Mouse (Mus musculus): ENCODE measurements around the gene Smim13. TPM values are rescaled to one million over a fixed set of nuclear protein-coding genes. Genes with fewer than 3 reads are reported as not detected.

Smim13 gene
- total RNA-seq, 2 experiments from 2014 or later, result 141 to 143 TPM

GRCm38 (mm10) chr13:41220304-41220834 is 29.3 kb upstream of the Smim13 start, which contains the start of gene Elovl2:
Gene Elovl2, minus strand, starts transcription at chr13:41220405.
- Histone ChIP-seq H3K27ac (peak within 1 kb of the TSS; percentile 69), H3K4me3 (peak within 1 kb of the TSS; percentile 54)
- DNase-seq (ENCODE audit: low spot score in 2 of 2), result peak; percentile 38 to 61
- TF ChIP-seq CTCF (conservative IDR thresholded peaks at IDR 0.05), result peak; percentile 72

- H3K4me3 ChIP-seq, result no peak overlapping the region
- no peak for DNase-seq (ENCODE audit: low spot score in 2 of 2)
- no peak overlapping the region for H3K27ac ChIP-seq
- TF ChIP-seq CTCF (conservative IDR thresholded peaks at IDR 0.05), result no peak
These were observed 23.1 kb upstream of the Smim13 start for GRCm38 (mm10) chr13:41226513-41226912.

- H3K27ac ChIP-seq, result no peak overlapping the region
- DNase-seq (ENCODE audit: low spot score in 2 of 2), result no peak
- no peak for TF ChIP-seq CTCF (conservative IDR thresholded peaks at IDR 0.05)
- H3K4me3 ChIP-seq, result no peak overlapping the region
These were observed 21.6 kb upstream of the Smim13 start for GRCm38 (mm10) chr13:41228060-41228459.

DNA sequence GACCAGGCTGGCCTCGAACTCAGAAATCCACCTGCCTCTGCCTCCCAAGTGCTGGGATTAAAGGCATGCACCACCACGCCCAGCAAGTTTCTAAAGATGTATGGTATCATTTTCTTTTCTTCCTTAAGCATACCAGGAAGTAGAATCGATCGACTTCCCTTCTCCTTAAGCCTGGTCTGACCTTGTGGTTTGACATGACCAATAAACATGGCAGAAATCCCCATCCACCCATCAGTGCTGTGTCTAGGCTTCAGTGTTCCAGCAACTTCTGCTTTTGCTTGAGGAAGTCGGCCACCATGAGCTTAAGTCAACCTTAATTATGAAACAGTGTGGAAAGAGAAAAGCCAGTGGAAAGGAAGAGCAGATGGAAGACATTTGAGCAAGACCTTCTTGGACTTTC is 19.4 kb upstream of the Smim13 start:
- no peak for DNase-seq (ENCODE audit: low spot score in 2 of 2)
- H3K4me3 ChIP-seq, result no peak overlapping the region
- no peak for TF ChIP-seq CTCF (conservative IDR thresholded peaks at IDR 0.05)
- no peak overlapping the region for H3K27ac ChIP-seq

- H3K27ac ChIP-seq, result no peak overlapping the region
- H3K4me3 ChIP-seq, result no peak overlapping the region; the same call in 1 of the 2 replicates
- no peak for TF ChIP-seq CTCF (conservative IDR thresholded peaks at IDR 0.05)
- peak; percentile 34 to 49 for DNase-seq (ENCODE audit: low spot score in 2 of 2)
These were observed 18.2 kb upstream of the Smim13 start for GRCm38 (mm10) chr13:41231389-41231983.

DNA sequence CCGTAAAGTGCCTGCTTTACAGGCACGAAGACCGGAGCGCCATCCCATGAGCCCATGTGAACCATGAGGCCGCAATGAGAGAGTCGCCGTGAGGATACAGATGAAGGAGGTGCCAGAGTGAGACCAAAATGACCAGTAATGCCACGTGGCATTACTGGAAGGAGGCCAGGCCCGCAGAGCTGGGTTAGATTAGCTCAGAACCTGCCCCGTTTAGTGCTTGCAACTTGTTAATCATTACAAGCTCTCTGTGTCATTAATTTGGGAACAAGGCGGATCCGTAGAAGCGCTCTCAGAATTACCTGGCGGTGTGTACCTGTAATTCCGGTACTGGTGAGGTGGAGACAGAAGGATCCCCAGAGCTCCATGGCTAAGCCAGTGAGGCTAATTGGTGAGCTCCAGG is 17.4 kb upstream of the Smim13 start:
- TF ChIP-seq CTCF (conservative IDR thresholded peaks at IDR 0.05), result no peak
- DNase-seq (ENCODE audit: low spot score in 2 of 2), result no peak
- no peak overlapping the region for H3K27ac ChIP-seq
- H3K4me3 ChIP-seq, result no peak overlapping the region

- DNase-seq (ENCODE audit: low spot score in 2 of 2), result no peak
- Histone ChIP-seq H3K4me3 (no peak overlapping the region), H3K27ac (no peak overlapping the region)
- TF ChIP-seq CTCF (conservative IDR thresholded peaks at IDR 0.05), result no peak
These were observed 16.4 kb upstream of the Smim13 start for GRCm38 (mm10) chr13:41233241-41233640.

DNA sequence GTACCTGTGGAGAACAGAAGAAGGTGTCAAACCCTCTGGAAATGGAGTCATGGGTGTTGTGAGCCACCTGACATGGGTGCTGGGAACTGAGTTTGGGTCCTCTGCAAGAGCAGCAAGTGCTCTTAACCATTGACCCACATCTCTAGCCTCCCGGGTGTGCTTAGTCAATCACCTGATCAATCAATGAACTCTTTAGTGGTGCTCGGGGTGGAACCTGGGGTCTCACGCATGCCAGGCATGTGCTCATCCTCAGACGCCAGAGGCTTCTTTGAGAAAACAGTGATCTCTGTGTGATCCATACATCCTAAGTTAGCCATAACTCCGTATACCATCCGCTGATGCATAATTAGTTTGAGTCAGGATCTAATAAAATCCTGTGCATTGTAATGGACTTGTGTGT is 14.5 kb upstream of the Smim13 start:
- Histone ChIP-seq H3K4me3 (no peak overlapping the region), H3K27ac (no peak overlapping the region)
- DNase-seq (ENCODE audit: low spot score in 2 of 2), result no peak
- no peak for TF ChIP-seq CTCF (conservative IDR thresholded peaks at IDR 0.05)

DNA sequence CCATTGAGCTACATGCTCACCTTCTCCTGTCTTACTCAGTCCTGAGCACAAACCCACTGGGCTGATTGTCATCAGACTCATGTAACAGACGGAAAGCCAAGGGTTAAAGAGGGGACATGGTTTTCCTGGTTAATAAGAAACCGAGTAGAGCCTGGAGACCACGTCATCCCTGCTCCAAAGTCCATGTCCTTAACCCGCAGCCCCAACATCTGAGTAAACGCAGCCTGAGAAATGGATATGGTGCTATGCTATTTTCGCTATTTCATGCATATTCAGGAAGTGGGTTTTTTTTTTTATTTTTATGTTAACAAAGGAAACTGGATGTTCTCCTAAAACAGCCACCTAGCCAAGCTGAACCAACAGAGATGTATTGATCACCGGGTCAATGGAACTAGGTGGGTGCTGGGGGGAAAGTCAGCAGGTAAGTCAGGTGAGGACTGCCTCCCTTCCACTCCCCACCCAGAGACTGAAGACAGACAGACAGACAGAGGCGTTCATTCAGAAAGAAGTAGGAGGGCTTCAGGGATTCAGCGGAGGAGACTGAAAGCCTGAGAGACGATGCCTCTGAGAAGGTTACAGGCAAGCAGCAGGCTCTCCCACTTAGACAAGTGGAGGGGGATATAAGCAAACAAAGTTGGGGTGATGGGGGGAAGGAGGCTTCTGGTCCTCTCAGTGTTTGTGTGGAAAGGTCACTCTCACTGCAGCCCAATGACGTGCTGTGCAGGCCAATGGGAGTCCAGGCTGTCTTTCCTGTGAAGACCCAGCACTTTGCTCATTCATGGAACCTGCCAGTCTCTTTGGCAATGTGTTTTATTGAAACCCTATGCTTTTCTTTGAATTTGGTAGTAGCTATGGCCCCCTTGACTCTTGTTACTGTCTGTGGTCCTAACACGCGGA is 13.6 kb upstream of the Smim13 start:
- Histone ChIP-seq H3K27ac (no peak overlapping the region), H3K4me3 (no peak overlapping the region)
- no peak for TF ChIP-seq CTCF (conservative IDR thresholded peaks at IDR 0.05)
- no peak for DNase-seq (ENCODE audit: low spot score in 2 of 2)

GRCm38 (mm10) chr13:41238035-41238804 is 11.4 kb upstream of the Smim13 start:
- no peak overlapping the region for H3K4me3 ChIP-seq
- no peak overlapping the region for H3K27ac ChIP-seq
- DNase-seq (ENCODE audit: low spot score in 2 of 2), result no peak
- TF ChIP-seq CTCF (conservative IDR thresholded peaks at IDR 0.05), result no peak

GRCm38 (mm10) chr13:41238805-41239130 is 10.9 kb upstream of the Smim13 start:
- peak; percentile 91 for TF ChIP-seq CTCF (conservative IDR thresholded peaks at IDR 0.05)
- Histone ChIP-seq H3K27ac (no peak overlapping the region), H3K4me3 (no peak overlapping the region; the same call in 1 of the 2 replicates)
- peak; percentile 21 to 37 for DNase-seq (ENCODE audit: low spot score in 2 of 2)

DNA sequence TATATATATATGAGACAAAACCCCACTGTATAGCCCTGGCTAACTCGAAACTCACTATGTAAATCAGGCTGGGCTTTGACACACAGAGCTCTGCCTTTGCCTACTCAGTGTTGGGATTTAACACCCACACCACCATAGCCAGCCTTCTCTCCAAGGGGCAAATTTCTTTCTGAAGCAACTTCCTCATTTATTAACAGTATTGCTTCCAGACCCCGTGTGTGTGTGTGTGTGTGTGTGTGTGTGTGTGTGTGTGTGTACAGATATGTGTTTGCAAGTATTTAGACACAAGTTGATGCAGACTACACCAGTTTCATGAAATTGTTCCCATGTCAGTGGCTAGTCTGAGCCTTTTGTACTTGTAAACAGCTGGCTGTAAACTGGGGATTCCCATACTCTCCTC is 8.1 kb upstream of the Smim13 start:
- no peak for DNase-seq (ENCODE audit: low spot score in 2 of 2)
- no peak for TF ChIP-seq CTCF (conservative IDR thresholded peaks at IDR 0.05)
- H3K4me3 ChIP-seq, result no peak overlapping the region

GRCm38 (mm10) chr13:41244306-41244830 is 5.3 kb upstream of the Smim13 start:
- no peak; the same call in 1 of the 2 replicates for TF ChIP-seq CTCF (conservative IDR thresholded peaks at IDR 0.05)
- Histone ChIP-seq H3K27ac (no peak overlapping the region), H3K4me3 (no peak overlapping the region)
- DNase-seq (ENCODE audit: low spot score in 2 of 2), result no peak

More for the DNA sequence above, 8.1 kb upstream of the Smim13 start:
- H3K27ac ChIP-seq, result no peak overlapping the region

Data from layer of hippocampus, adult 2 months (tissue).